Mouse (Mus musculus): ENCODE measurements at regions not wholly inside any gene's neighbourhood (a gene's known extent, or its start where the extent isn't known, plus 50 kb on each side); places are given as distances from the start of the nearest gene placed in this dataset.

DNA sequence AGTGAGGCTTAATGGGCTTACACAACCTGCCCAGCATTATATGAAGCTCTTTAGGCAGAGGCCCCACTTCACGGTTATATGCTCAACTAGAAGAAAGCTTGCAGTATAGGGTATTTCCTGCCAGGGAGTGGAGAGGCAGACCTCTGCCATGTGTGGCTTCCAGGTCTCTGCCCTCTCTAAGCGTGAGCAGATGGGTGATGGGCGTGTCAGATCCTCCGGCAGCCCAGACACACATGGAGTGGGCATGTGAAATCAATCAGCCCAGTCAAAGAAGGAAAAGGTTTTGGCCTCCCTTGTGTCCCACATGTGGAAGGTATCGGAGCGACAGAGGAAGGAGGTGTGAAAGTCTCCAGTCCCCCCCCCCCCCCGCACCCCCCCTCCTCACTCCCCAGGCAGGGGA lies 102.3 kb upstream of the Runx1 start:
- no peak overlapping the region for H3K27ac ChIP-seq
- DNase-seq (ENCODE audit: low spot score), result peak; percentile 50

GRCm38 (mm10) chr16:92927662-92928061 lies 101.7 kb upstream of the Runx1 start:
- no peak for DNase-seq (ENCODE audit: low spot score)
- Histone ChIP-seq H3K36me3 (no peaks in the 10 kb centered on the region), H3K27ac (no peak overlapping the region), H3K9me3 (no peaks in the 10 kb centered on the region), H3K4me1 (replicated peaks) (peaks cover 10% of the 10 kb centered on the region), H3K4me3 (no peak overlapping the region), H3K27me3 (ENCODE audit: insufficient read depth, poor library complexity, severe bottlenecking) (no peaks in the 10 kb centered on the region)
- WGBS, result 50% methylated on average over 2 of the region's 2 CpGs

More for the DNA sequence above, 102.3 kb upstream of the Runx1 start:
- Histone ChIP-seq H3K4me1 (replicated peaks) (peaks cover 10% of the 10 kb centered on the region), H3K27me3 (ENCODE audit: insufficient read depth, poor library complexity, severe bottlenecking) (no peaks in the 10 kb centered on the region), H3K4me3 (no peak overlapping the region), H3K9me3 (no peaks in the 10 kb centered on the region), H3K36me3 (no peaks in the 10 kb centered on the region)
- WGBS, result 59% methylated on average over 7 of the region's 7 CpGs

- H3K36me3 ChIP-seq, result no peaks in the 10 kb centered on the region
- H3K4me1 ChIP-seq (replicated peaks), result peaks cover 10% of the 10 kb centered on the region
- H3K4me3 ChIP-seq, result no peak overlapping the region
- DNase-seq (ENCODE audit: low spot score), result no peak
- no peak overlapping the region for H3K27ac ChIP-seq
- 88% methylated on average over 5 of the region's 5 CpGs for WGBS
- H3K27me3 ChIP-seq (ENCODE audit: insufficient read depth, poor library complexity, severe bottlenecking), result no peaks in the 10 kb centered on the region
- no peaks in the 10 kb centered on the region for H3K9me3 ChIP-seq
These were observed 100.9 kb upstream of the Runx1 start for GRCm38 (mm10) chr16:92926853-92927252.

DNA sequence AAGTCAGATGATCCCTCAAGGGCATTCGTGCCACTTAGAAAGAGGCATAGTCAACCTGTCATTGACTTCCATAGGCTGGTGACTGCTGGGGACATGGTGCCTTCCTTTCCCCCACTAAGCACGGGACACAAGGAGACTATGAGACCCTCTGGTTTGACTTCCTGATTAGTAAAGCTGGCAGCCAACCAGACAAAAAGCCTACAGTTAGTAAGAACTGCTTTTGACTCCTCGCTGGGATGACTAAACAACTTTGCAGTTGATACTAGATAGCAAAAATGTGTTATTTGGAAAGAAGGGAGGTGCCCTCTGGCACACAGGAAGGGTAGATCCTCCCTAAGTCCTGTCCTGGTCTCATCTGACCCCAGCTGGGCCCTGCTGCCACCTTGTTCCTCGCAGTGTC lies 95.0 kb upstream of the Runx1 start:
- H3K4me3 ChIP-seq, result no peak overlapping the region
- 87% methylated on average over 4 of the region's 4 CpGs for WGBS
- no peaks in the 10 kb centered on the region for H3K9me3 ChIP-seq

DNA sequence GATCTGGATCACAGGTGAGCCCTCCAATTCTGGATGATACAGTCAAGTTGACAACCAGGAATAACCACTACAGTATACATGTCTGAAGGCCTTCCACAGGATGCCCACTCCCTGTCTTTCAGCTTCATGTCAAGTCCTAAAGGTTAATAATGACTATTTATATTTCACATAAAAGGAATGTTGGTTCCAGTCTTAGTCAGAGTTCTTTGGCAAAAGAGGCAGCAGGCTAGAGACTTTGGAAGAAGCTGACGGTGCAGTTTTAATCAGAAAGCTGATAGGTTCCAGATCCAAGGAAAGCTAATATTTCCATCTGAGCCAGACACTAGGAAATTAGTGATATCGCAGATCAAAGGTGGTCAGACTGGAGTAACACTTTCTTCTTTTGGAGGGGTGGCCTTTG lies 91.4 kb upstream of the Runx1 start:
- Histone ChIP-seq H3K27me3 (ENCODE audit: insufficient read depth, poor library complexity, severe bottlenecking) (no peaks in the 10 kb centered on the region), H3K9me3 (no peaks in the 10 kb centered on the region), H3K4me3 (no peak overlapping the region), H3K4me1 (replicated peaks) (no peaks in the 10 kb centered on the region), H3K27ac (no peak overlapping the region), H3K36me3 (no peaks in the 10 kb centered on the region)
- DNase-seq (ENCODE audit: low spot score), result no peak
- WGBS, result 93% methylated on average over 2 of the region's 2 CpGs

More for the DNA sequence above, 95.0 kb upstream of the Runx1 start:
- Histone ChIP-seq H3K27ac (no peak overlapping the region), H3K4me1 (replicated peaks) (no peaks in the 10 kb centered on the region), H3K36me3 (no peaks in the 10 kb centered on the region), H3K27me3 (ENCODE audit: insufficient read depth, poor library complexity, severe bottlenecking) (no peaks in the 10 kb centered on the region)
- no peak for DNase-seq (ENCODE audit: low spot score)

- H3K4me1 ChIP-seq (replicated peaks), result no peaks in the 10 kb centered on the region
- no peaks in the 10 kb centered on the region for H3K9me3 ChIP-seq
- H3K36me3 ChIP-seq, result no peaks in the 10 kb centered on the region
- no peak overlapping the region for H3K27ac ChIP-seq
- WGBS, result 74% methylated on average over 6 of the region's 6 CpGs
- no peak overlapping the region for H3K4me3 ChIP-seq
- DNase-seq (ENCODE audit: low spot score), result no peak
- H3K27me3 ChIP-seq (ENCODE audit: insufficient read depth, poor library complexity, severe bottlenecking), result no peaks in the 10 kb centered on the region
These were observed 89.7 kb upstream of the Runx1 start for GRCm38 (mm10) chr16:92915651-92916050.

DNA sequence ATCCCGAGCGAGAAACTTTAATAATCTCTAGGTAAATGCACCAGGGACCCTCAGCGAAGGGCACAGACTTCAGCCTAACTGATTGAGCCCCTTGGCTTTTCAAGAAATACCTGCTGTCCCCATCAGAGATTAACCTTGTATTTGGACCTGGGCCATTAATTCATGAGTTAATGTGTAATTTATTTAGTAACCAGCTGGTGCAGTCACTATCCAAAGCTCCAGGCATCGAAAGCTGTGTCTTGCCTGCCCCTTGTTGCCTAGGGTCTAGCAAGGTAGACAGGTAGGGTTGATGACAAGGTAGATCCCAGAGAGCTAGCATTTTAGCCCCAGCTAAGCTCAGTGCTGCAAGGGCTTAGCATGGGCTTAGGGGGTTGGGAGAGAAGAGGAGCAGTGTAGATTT lies 80.9 kb upstream of the Runx1 start:
- Histone ChIP-seq H3K27ac (no peak overlapping the region), H3K9me3 (no peaks in the 10 kb centered on the region), H3K27me3 (ENCODE audit: insufficient read depth, poor library complexity, severe bottlenecking) (no peaks in the 10 kb centered on the region), H3K4me3 (no peak overlapping the region), H3K4me1 (replicated peaks) (no peaks in the 10 kb centered on the region), H3K36me3 (no peaks in the 10 kb centered on the region)
- no peak for DNase-seq (ENCODE audit: low spot score)
- 92% methylated on average over 4 of the region's 4 CpGs for WGBS

- Histone ChIP-seq H3K27me3 (ENCODE audit: insufficient read depth, poor library complexity, severe bottlenecking) (no peaks in the 10 kb centered on the region), H3K4me1 (replicated peaks) (no peaks in the 10 kb centered on the region), H3K27ac (no peak overlapping the region), H3K9me3 (no peaks in the 10 kb centered on the region), H3K4me3 (no peak overlapping the region), H3K36me3 (no peaks in the 10 kb centered on the region)
- 93% methylated on average over 6 of the region's 6 CpGs for WGBS
- DNase-seq (ENCODE audit: low spot score), result no peak
These were observed 79.7 kb upstream of the Runx1 start for GRCm38 (mm10) chr16:92905626-92906025.

- Histone ChIP-seq H3K4me3 (no peak overlapping the region), H3K27me3 (ENCODE audit: insufficient read depth, poor library complexity, severe bottlenecking) (no peaks in the 10 kb centered on the region)
- WGBS, result 78% methylated on average over 9 of the region's 9 CpGs
These were observed 78.0 kb upstream of the Runx1 start for GRCm38 (mm10) chr16:92903892-92904473.

GRCm38 (mm10) chr16:92903486-92903885 lies 77.5 kb upstream of the Runx1 start:
- Histone ChIP-seq H3K4me3 (no peak overlapping the region), H3K27me3 (ENCODE audit: insufficient read depth, poor library complexity, severe bottlenecking) (no peaks in the 10 kb centered on the region), H3K9me3 (no peaks in the 10 kb centered on the region), H3K4me1 (replicated peaks) (no peaks in the 10 kb centered on the region), H3K27ac (no peak overlapping the region), H3K36me3 (no peaks in the 10 kb centered on the region)
- 90% methylated on average over 7 of the region's 7 CpGs for WGBS
- DNase-seq (ENCODE audit: low spot score), result no peak

More at GRCm38 (mm10) chr16:92903892-92904473, 78.0 kb upstream of the Runx1 start:
- DNase-seq (ENCODE audit: low spot score), result no peak
- Histone ChIP-seq H3K36me3 (no peaks in the 10 kb centered on the region), H3K9me3 (no peaks in the 10 kb centered on the region), H3K27ac (no peak overlapping the region), H3K4me1 (replicated peaks) (no peaks in the 10 kb centered on the region)

- Histone ChIP-seq H3K36me3 (no peaks in the 10 kb centered on the region), H3K4me1 (replicated peaks) (no peaks in the 10 kb centered on the region), H3K27me3 (ENCODE audit: insufficient read depth, poor library complexity, severe bottlenecking) (no peaks in the 10 kb centered on the region), H3K4me3 (no peak overlapping the region), H3K9me3 (no peaks in the 10 kb centered on the region), H3K27ac (no peak overlapping the region)
- 84% methylated on average over 1 of the region's 1 CpGs for WGBS
- no peak for DNase-seq (ENCODE audit: low spot score)
These were observed 73.8 kb upstream of the Runx1 start for GRCm38 (mm10) chr16:92899704-92900103.

DNA sequence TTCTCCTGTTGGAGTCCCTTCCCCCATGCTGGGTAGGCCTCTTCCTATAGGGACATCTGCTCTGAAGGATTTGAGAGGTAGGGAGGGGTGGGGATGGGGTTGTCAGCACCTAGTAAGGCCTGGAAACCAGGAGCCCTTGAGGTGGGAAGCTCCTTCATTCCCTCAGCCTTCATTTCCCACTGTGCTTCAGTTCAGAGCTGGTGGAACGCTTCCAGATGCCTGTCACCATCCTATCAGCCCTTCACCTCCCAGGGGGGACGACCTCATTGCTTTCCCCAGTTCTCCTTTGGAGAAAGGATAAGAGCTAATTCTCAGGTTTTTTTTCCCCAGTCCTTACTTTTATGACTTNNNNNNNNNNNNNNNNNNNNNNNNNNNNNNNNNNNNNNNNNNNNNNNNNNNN lies 65.8 kb upstream of the Runx1 start:
- H3K27me3 ChIP-seq (ENCODE audit: insufficient read depth, poor library complexity, severe bottlenecking), result no peaks in the 10 kb centered on the region
- H3K4me3 ChIP-seq, result no peak overlapping the region
- H3K36me3 ChIP-seq, result no peaks in the 10 kb centered on the region
- no peaks in the 10 kb centered on the region for H3K4me1 ChIP-seq (replicated peaks)
- no peaks in the 10 kb centered on the region for H3K9me3 ChIP-seq
- DNase-seq (ENCODE audit: low spot score), result no peak
- H3K27ac ChIP-seq, result no peak overlapping the region
- WGBS, result 63% methylated on average over 2 of the region's 2 CpGs

DNA sequence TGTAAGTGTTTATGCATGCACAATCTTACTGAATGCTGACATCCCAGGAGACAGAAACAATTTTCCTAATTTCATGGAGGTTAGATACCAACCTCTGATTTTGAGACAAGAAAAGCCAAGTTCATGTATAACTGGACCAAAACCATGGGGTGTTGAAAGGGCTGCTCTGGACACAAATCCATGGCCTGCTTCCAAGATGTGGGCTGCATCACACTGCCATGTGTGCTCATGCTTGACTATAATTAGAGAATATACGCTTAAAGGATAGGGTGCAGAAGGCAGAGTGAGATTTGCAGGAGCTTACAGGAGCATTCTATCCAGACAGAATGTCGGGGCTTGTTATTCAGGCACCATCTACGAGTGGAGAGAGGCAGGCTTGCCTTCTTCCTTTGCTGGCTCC lies 64.8 kb upstream of the Runx1 start:
- H3K36me3 ChIP-seq, result no peaks in the 10 kb centered on the region
- H3K4me3 ChIP-seq, result no peak overlapping the region
- no peak overlapping the region for H3K27ac ChIP-seq
- H3K27me3 ChIP-seq (ENCODE audit: insufficient read depth, poor library complexity, severe bottlenecking), result no peaks in the 10 kb centered on the region
- 81% methylated on average over 3 of the region's 3 CpGs for WGBS
- H3K4me1 ChIP-seq (replicated peaks), result no peaks in the 10 kb centered on the region
- no peaks in the 10 kb centered on the region for H3K9me3 ChIP-seq
- DNase-seq (ENCODE audit: low spot score), result no peak

DNA sequence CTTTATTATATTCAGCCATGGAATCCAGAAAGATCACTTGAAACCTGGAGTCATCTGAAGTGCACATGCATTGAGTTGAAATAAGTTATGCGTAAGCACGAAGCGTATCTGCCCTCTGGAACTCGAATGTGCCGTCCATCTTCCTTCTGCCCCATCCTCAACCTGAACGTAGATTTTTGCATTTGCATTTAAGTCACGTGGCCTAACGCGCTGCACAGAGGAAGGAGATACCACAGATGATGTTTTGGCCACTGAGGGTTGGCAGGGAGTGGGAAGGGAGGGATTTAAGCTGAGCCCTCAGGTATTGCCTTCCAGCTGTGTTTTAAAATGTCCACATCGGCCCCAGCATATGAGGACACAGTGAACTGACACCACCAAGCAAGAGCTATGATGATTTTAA lies 63.6 kb upstream of the Runx1 start:
- Histone ChIP-seq H3K4me1 (replicated peaks) (no peaks in the 10 kb centered on the region), H3K27ac (no peak overlapping the region), H3K36me3 (no peaks in the 10 kb centered on the region), H3K9me3 (no peaks in the 10 kb centered on the region), H3K27me3 (ENCODE audit: insufficient read depth, poor library complexity, severe bottlenecking) (no peaks in the 10 kb centered on the region), H3K4me3 (no peak overlapping the region)
- DNase-seq (ENCODE audit: low spot score), result no peak
- WGBS, result 93% methylated on average over 10 of the region's 10 CpGs

All from hindbrain, embryonic 10.5 days (tissue).